38 mouse cellular contexts compared by ENCODE assay signal in genomic region chr10:28619415-28619814, GRCm38 (mm10). TPM values are rescaled to one million over a fixed set of nuclear protein-coding genes. Genes with fewer than 3 reads are reported as not detected.
DNase-seq lines count a peak whose midpoint lies in the region; ATAC-seq lines count a peak whose summit lies in the region.
"Had no signal": no experiment of that assay in that cellular context is flagged by ENCODE, and none has a peak within 500 bp of the region (broad histone marks: within the 10 kb centered on the region; RNA-seq: fewer than 3 reads in every experiment).

No protein-coding gene starts in this region.

- no peak overlapping the region for H3K4me3 ChIP-seq in heart, embryonic 16.5 days (ENCODE audit: low read length)
- no peak overlapping the region for H3K4me3 ChIP-seq in heart, embryonic 11.5 days (ENCODE audit: low read depth, low read length)
- H3K4me3 ChIP-seq: embryonic facial prominence, embryonic 10.5 days; embryonic facial prominence, embryonic 15.5 days; forebrain, embryonic 13.5 days; heart, embryonic 10.5 days; hindbrain, embryonic 13.5 days; kidney, embryonic 15.5 days; left cerebral cortex, adult 2 months; liver, embryonic 13.5 days; neural tube, embryonic 12.5 days had no signal

- H3K27ac ChIP-seq in heart, embryonic 16.5 days (ENCODE audit: low read length) = no peak overlapping the region
- H3K27ac ChIP-seq in heart, embryonic 11.5 days (ENCODE audit: low read depth, low read length) = no peak overlapping the region
- H3K27ac ChIP-seq: embryonic facial prominence, embryonic 10.5 days; embryonic facial prominence, embryonic 15.5 days; forebrain, embryonic 13.5 days; heart, embryonic 10.5 days; hindbrain, embryonic 13.5 days; kidney, embryonic 15.5 days; left cerebral cortex, adult 2 months; liver, embryonic 13.5 days; macrophage; neural tube, embryonic 12.5 days; stomach, postnatal 0 days had no signal

- DNase-seq in T-cell, adult 2 months (ENCODE audit: low spot score) = peak; percentile 38
- DNase-seq in thymus, postnatal 10 days (ENCODE audit: low spot score in 2 of 2) = peak; percentile 65 to 77
- no peak for DNase-seq in gastrocnemius, postnatal 36 days
- no peak for DNase-seq in urinary bladder, postnatal 10 days (ENCODE audit: low spot score)
- DNase-seq in left cerebral cortex, adult 8-10 months (ENCODE audit: low spot score in 2 of 2) = no peak
- DNase-seq: adrenal gland, adult 2 months; adrenal gland, postnatal 36 days; cerebellum, adult 2 months; cerebellum, postnatal 14 days; gastrocnemius, postnatal 14 days; heart, adult 11 months; heart, postnatal 4 days; kidney, adult 11 months; kidney, postnatal 25 days; liver, embryonic 13.5 days; lung, adult 2 months; lung, postnatal 10 days; midbrain, embryonic 14.5 days; right cerebral cortex, postnatal 4 days had no signal

- no peak overlapping the region for H3K9ac ChIP-seq in heart, embryonic 16.5 days (ENCODE audit: low read length)
- no peak overlapping the region for H3K9ac ChIP-seq in heart, embryonic 11.5 days (ENCODE audit: low read depth, low read length)
- H3K9ac ChIP-seq: embryonic facial prominence, embryonic 15.5 days; forebrain, embryonic 13.5 days; hindbrain, embryonic 13.5 days; kidney, embryonic 15.5 days; liver, embryonic 13.5 days; neural tube, embryonic 12.5 days had no signal

- H3K9me3 ChIP-seq in heart, embryonic 16.5 days (replicated peaks; ENCODE audit: control insufficient read depth, low read length) = no peaks in the 10 kb centered on the region
- no peaks in the 10 kb centered on the region for H3K9me3 ChIP-seq in heart, embryonic 11.5 days (replicated peaks; ENCODE audit: control insufficient read depth, low read length)
- H3K9me3 ChIP-seq: embryonic facial prominence, embryonic 10.5 days; embryonic facial prominence, embryonic 15.5 days; forebrain, embryonic 13.5 days; heart, embryonic 10.5 days; hindbrain, embryonic 13.5 days; kidney, embryonic 15.5 days; liver, embryonic 13.5 days; neural tube, embryonic 12.5 days had no signal

- 77% methylated on average over 1 of the region's 1 CpGs for WGBS in heart, embryonic 16.5 days
- 84% methylated on average over 1 of the region's 1 CpGs for WGBS in heart, embryonic 11.5 days (ENCODE audit: insufficient replicate concordance)

- ATAC-seq in heart, embryonic 16.5 days (replicated peaks; ENCODE audit: extremely low read depth, insufficient read depth, low FRiP score) = peak; percentile 55; the same call in 1 of the 2 replicates
- no peak for ATAC-seq in heart, embryonic 11.5 days (replicated peaks; ENCODE audit: insufficient number of reproducible peaks, low FRiP score, low TSS enrichment)
- ATAC-seq: activated CD4-positive, CD25-positive, alpha-beta regulatory T cell, adult 4 months; forebrain, embryonic 13.5 days; inflammation-experienced regulatory T-cells, adult 6 months had no signal

- no peak overlapping the region for H3K4me2 ChIP-seq in heart, embryonic 16.5 days (ENCODE audit: low read depth, low read length)
- no peak overlapping the region for H3K4me2 ChIP-seq in heart, embryonic 11.5 days
- H3K4me2 ChIP-seq: embryonic facial prominence, embryonic 15.5 days; forebrain, embryonic 13.5 days; hindbrain, embryonic 13.5 days; kidney, embryonic 15.5 days; liver, embryonic 13.5 days; neural tube, embryonic 12.5 days had no signal

- no peaks in the 10 kb centered on the region for H3K4me1 ChIP-seq in heart, embryonic 16.5 days (ENCODE audit: control insufficient read depth, insufficient read depth, low read length)
- no peaks in the 10 kb centered on the region for H3K4me1 ChIP-seq in heart, embryonic 11.5 days (ENCODE audit: control insufficient read depth, insufficient read depth, low read length)
- H3K4me1 ChIP-seq: embryonic facial prominence, embryonic 10.5 days; embryonic facial prominence, embryonic 15.5 days; forebrain, embryonic 13.5 days; heart, embryonic 10.5 days; hindbrain, embryonic 13.5 days; kidney, embryonic 15.5 days; neural tube, embryonic 12.5 days had no signal

- no peaks in the 10 kb centered on the region for H3K27me3 ChIP-seq in heart, embryonic 16.5 days (ENCODE audit: control insufficient read depth, insufficient read depth, low read length)
- H3K27me3 ChIP-seq in heart, embryonic 11.5 days (ENCODE audit: control insufficient read depth, insufficient read depth, low read length) = no peaks in the 10 kb centered on the region
- H3K27me3 ChIP-seq: embryonic facial prominence, embryonic 15.5 days; forebrain, embryonic 13.5 days; hindbrain, embryonic 13.5 days; kidney, embryonic 15.5 days; liver, embryonic 13.5 days; neural tube, embryonic 12.5 days had no signal

- intact Hi-C loops in gastrocnemius, postnatal 36 days (cut with DNase I) = no loop called here

- H3K36me3 ChIP-seq in heart, embryonic 16.5 days (ENCODE audit: control insufficient read depth, insufficient read depth) = no peaks in the 10 kb centered on the region
- no peaks in the 10 kb centered on the region for H3K36me3 ChIP-seq in heart, embryonic 11.5 days (ENCODE audit: control insufficient read depth, insufficient read depth, low read length)
- H3K36me3 ChIP-seq: embryonic facial prominence, embryonic 10.5 days; embryonic facial prominence, embryonic 15.5 days; heart, embryonic 10.5 days; hindbrain, embryonic 13.5 days; kidney, embryonic 15.5 days; liver, embryonic 13.5 days; neural tube, embryonic 12.5 days had no signal

RNA-seq across cellular contexts. Expression of gene Themis, which starts 48.7 kb away (rescaled TPM):
- 2.2 and 7.0 TPM in 2 replicates for polyA plus RNA-seq in heart, embryonic 16.5 days (2015; fragmentation: Nextera tagmentation; extraction: Ambion mirVana)
- polyA plus RNA-seq in heart, embryonic 11.5 days (2014; fragmentation: Nextera tagmentation; extraction: Ambion mirVana) = not detected in 2 replicates
- total RNA-seq in gastrocnemius, postnatal 36 days (2021) = 1 to 10 TPM in 1 of 2 experiments, not detected in 1; 2.1 TPM
- not detected for total RNA-seq in left cerebral cortex, adult 8-10 months (2022)
- total RNA-seq: adrenal gland, adult 2 months; adrenal gland, postnatal 36 days; layer of hippocampus, adult 18-20 months; left cerebral cortex, adult 2 months; left cerebral cortex, postnatal 36 days had no signal
- polyA plus RNA-seq: adrenal gland, adult 2 months; brain, embryonic 14.5 days; C2C12; cerebellum, adult 2 months; embryonic facial prominence, embryonic 10.5 days; embryonic facial prominence, embryonic 15.5 days; forebrain, embryonic 13.5 days; heart, embryonic 10.5 days; heart, postnatal 0 days; hindbrain, embryonic 13.5 days; kidney, embryonic 15.5 days; macrophage; midbrain, embryonic 14.5 days; neural tube, embryonic 12.5 days had no signal

Comparison
In these comparisons a context has a peak if more than half of its experiments do, and no peak if none do; other contexts are left out.
1. DNase-seq: peak in T-cell, adult 2 months (single experiment) and thymus, postnatal 10 days (2 of 2); none in gastrocnemius, postnatal 36 days (0 of 2), urinary bladder, postnatal 10 days (single experiment) and left cerebral cortex, adult 8-10 months (0 of 2).